Mouse (Mus musculus) kidney, adult 2 months (tissue): ENCODE results near the gene Bmp2k.

Experiments used
- CTCF ChIP-seq: fragments of 200-500 bp; conservative IDR thresholded peaks from 2 replicates; pipeline ENCODE4 v1.5.1; 2011; ENCODE audit warnings: low read depth, mild to moderate bottlenecking, control low read depth, low read length, moderate library complexity, mixed read lengths; ENCODE audit not compliant: insufficient read depth, insufficient read length
- POLR2A ChIP-seq: fragments of 200-500 bp; IDR thresholded peaks from one replicate; pipeline ENCODE4 v1.6.1; 2011; ENCODE audit warnings: low read depth, low read length, control low read depth

GRCm38 (mm10) chr5:96993057-96993456, 4.4 kb upstream of the Bmp2k start:
- TF ChIP-seq POLR2A (no peak), CTCF (no peak)
